Mouse (Mus musculus): ENCODE measurements around the gene Ppp2r5a.

GRCm38 (mm10) chr1:191445831-191446258, 42.8 kb upstream of the Ppp2r5a start:
- no peak for TF ChIP-seq CTCF (IDR thresholded peaks at IDR 0.05; ENCODE audit: low read depth)
- peak; percentile 81 for TF ChIP-seq EP300 (IDR thresholded peaks at IDR 0.05; ENCODE audit: low read depth)
